Mouse (Mus musculus) splenic B cell, adult 2 months (primary cell): Measurements from ENCODE around the gene Ptprh.

Experiments
- DNase-seq: peaks from one replicate; pipeline ENCODE4 v3.0.0-alpha.2; 2011; ENCODE audit warnings: low read depth, low spot score
- H3K27me3 ChIP-seq: 2 replicates; pipeline ENCODE4 v1.6.1; 2012; ENCODE audit warnings: mild to moderate bottlenecking, low read length, moderate library complexity, mixed read lengths; ENCODE audit not compliant: control insufficient read depth, poor library complexity, insufficient read depth, severe bottlenecking
- H3K36me3 ChIP-seq: 2 replicates; pipeline ENCODE4 v1.6.1; 2012; ENCODE audit warnings: mild to moderate bottlenecking, low read length, moderate library complexity, mixed read lengths; ENCODE audit not compliant: control insufficient read depth, poor library complexity, insufficient read depth, severe bottlenecking

Gene Ptprh

GRCm38 (mm10) chr7:4504646-4505435, 99.0 kb downstream of the Ptprh start:
- peak; percentile 67 for DNase-seq
- no peaks in the 10 kb centered on the region for H3K36me3 ChIP-seq
- H3K27me3 ChIP-seq = no peaks in the 10 kb centered on the region

GRCm38 (mm10) chr7:4503858-4504257, 100.0 kb downstream of the Ptprh start:
- no peaks in the 10 kb centered on the region for H3K36me3 ChIP-seq
- DNase-seq = no peak
- H3K27me3 ChIP-seq = no peaks in the 10 kb centered on the region

GRCm38 (mm10) chr7:4503100-4503499, 100.7 kb downstream of the Ptprh start:
- H3K27me3 ChIP-seq = no peaks in the 10 kb centered on the region
- no peaks in the 10 kb centered on the region for H3K36me3 ChIP-seq
- no peak for DNase-seq

GRCm38 (mm10) chr7:4502421-4503090, 101.3 kb downstream of the Ptprh start:
- Histone ChIP-seq H3K36me3 (no peaks in the 10 kb centered on the region), H3K27me3 (no peaks in the 10 kb centered on the region)
- no peak for DNase-seq

GRCm38 (mm10) chr7:4501558-4502397, 102.1 kb downstream of the Ptprh start, which contains the start of gene Ppp1r12c:
Ppp1r12c (minus strand) TSS chr7:4501680.
- DNase-seq = peak; percentile 93
- H3K36me3 ChIP-seq = no peaks in the 10 kb centered on the region; the same call in 1 of the 2 replicates
- no peaks in the 10 kb centered on the region for H3K27me3 ChIP-seq

- Histone ChIP-seq H3K36me3 (peaks cover 2% of the 10 kb centered on the region), H3K27me3 (no peaks in the 10 kb centered on the region)
- peak; percentile 57 for DNase-seq
Measured at GRCm38 (mm10) chr7:4500892-4501471, 102.9 kb downstream of the Ptprh start.

- no peaks in the 10 kb centered on the region for H3K27me3 ChIP-seq
- DNase-seq = no peak
Measured at GRCm38 (mm10) chr7:4499034-4499433, 104.8 kb downstream of the Ptprh start.

More at GRCm38 (mm10) chr7:4499034-4499433, 104.8 kb downstream of the Ptprh start:
- peaks cover 2% of the 10 kb centered on the region for H3K36me3 ChIP-seq
